Mouse (Mus musculus) A20 (cell line): ENCODE data around the gene Thumpd2.

Experiments used
- DNase-seq: peaks from one replicate; pipeline ENCODE4 v3.0.0-alpha.2; 2011; ENCODE audit warnings: low read depth, low spot score

Gene Thumpd2

GRCm38 (mm10) chr17:81064979-81065311 lies at the start of gene Thumpd2:
Gene Thumpd2 (minus strand): TSS chr17:81065082.
- DNase-seq: peak; percentile 93

GRCm38 (mm10) chr17:81104237-81104636 lies 39.4 kb upstream of the Thumpd2 start:
- DNase-seq: no peak

GRCm38 (mm10) chr17:81102866-81103265 lies 38.0 kb upstream of the Thumpd2 start:
- DNase-seq: no peak

GRCm38 (mm10) chr17:81098444-81098843 lies 33.6 kb upstream of the Thumpd2 start:
- peak; percentile 18 for DNase-seq

- no peak for DNase-seq
These were observed 31.6 kb upstream of the Thumpd2 start for GRCm38 (mm10) chr17:81096490-81096889.

GRCm38 (mm10) chr17:81092794-81093193 lies 27.9 kb upstream of the Thumpd2 start:
- no peak for DNase-seq

- DNase-seq: no peak
These were observed 24.0 kb upstream of the Thumpd2 start for GRCm38 (mm10) chr17:81088866-81089265.

- DNase-seq: no peak
These were observed 22.9 kb upstream of the Thumpd2 start for GRCm38 (mm10) chr17:81087735-81088134.

GRCm38 (mm10) chr17:81064279-81064978 lies 453 bp downstream of the Thumpd2 start:
- DNase-seq: peak; percentile 69

- peak; percentile 8 for DNase-seq
These were observed 1.5 kb downstream of the Thumpd2 start for GRCm38 (mm10) chr17:81063346-81063745.

GRCm38 (mm10) chr17:81062349-81062871 lies 2.5 kb downstream of the Thumpd2 start:
- no peak for DNase-seq

- no peak for DNase-seq
These were observed 8.0 kb downstream of the Thumpd2 start for GRCm38 (mm10) chr17:81056796-81057381.

- DNase-seq: no peak
These were observed 8.8 kb downstream of the Thumpd2 start for GRCm38 (mm10) chr17:81056035-81056434.

- DNase-seq: no peak
These were observed 9.4 kb downstream of the Thumpd2 start for GRCm38 (mm10) chr17:81055522-81055921.

GRCm38 (mm10) chr17:81053274-81053673 lies 11.6 kb downstream of the Thumpd2 start:
- no peak for DNase-seq

GRCm38 (mm10) chr17:81047930-81048564 lies 16.8 kb downstream of the Thumpd2 start:
- no peak for DNase-seq

- DNase-seq: peak; percentile 44
These were observed 19.2 kb downstream of the Thumpd2 start for GRCm38 (mm10) chr17:81045525-81046150.

- DNase-seq: no peak
These were observed 19.8 kb downstream of the Thumpd2 start for GRCm38 (mm10) chr17:81045115-81045514.

GRCm38 (mm10) chr17:81044356-81044755 lies 20.5 kb downstream of the Thumpd2 start:
- DNase-seq: no peak

- DNase-seq: no peak
These were observed 23.2 kb downstream of the Thumpd2 start for GRCm38 (mm10) chr17:81041662-81042061.

- DNase-seq: no peak
These were observed 26.0 kb downstream of the Thumpd2 start for GRCm38 (mm10) chr17:81038707-81039408.

- no peak for DNase-seq
These were observed 29.5 kb downstream of the Thumpd2 start for GRCm38 (mm10) chr17:81035354-81035753.
